Mouse (Mus musculus): Measurements from ENCODE around the gene Sept8.

Gene Sept8

DNA sequence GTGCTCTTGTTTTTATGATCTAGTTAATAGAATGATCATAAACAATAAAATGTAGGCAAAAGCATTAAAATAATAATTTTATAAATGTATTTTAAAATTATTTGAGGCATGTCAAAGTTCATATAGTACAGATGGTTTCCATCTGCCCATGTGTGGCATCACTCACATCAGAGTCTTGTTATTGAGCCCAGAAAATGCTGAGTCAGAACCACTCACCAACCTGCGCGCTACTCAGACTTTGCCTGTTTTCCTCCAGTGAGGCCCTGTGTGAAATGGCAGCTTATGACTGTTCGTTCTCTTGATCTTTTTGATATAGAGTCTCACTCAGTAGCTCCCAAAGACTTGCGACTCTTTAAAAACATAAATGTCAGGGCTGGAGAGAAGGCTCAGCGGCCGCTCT, 66.5 kb downstream of the Sept8 start:
- no peak for DNase-seq

DNA sequence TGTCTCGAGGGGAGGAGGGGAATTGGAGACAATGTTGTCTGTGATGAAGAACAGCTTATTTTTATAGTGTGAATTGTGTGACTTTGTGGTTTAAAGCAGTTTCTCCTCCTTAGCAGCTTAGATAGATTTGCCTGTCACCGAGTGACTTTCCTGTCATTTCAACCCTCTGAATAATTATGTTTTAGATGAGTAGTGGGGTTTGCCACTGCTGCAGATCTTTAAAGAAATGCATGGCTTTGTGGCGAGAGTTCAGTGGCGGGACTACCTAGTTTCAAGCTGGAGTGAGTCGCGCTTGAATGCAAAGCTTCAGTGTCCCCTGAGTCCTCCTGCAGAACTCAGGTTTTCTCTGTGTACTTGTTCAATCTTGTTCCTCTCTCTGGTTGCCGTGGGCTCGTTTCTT, 69.2 kb downstream of the Sept8 start:
- no peak for DNase-seq

DNA sequence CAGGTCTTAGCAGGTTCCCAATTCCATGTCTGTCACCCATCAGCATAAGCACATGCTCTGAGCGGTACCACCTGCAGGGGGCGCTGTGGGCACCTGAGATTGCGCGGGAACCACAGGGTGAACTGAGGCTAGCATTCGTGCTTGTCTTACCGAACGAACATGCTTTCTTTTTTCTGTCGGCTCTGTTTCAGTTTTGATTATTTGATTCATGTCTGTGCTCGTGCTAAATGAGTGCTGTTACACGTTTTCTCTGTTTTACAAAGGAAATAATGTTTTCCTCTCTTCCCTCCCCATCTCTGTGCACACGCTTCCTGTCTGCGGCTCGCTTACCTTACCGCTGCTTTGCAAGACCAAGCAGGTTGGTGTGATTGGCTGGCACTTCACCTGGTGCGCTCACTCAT, 71.3 kb downstream of the Sept8 start:
- DNase-seq: peak; percentile 59 to 68

DNA sequence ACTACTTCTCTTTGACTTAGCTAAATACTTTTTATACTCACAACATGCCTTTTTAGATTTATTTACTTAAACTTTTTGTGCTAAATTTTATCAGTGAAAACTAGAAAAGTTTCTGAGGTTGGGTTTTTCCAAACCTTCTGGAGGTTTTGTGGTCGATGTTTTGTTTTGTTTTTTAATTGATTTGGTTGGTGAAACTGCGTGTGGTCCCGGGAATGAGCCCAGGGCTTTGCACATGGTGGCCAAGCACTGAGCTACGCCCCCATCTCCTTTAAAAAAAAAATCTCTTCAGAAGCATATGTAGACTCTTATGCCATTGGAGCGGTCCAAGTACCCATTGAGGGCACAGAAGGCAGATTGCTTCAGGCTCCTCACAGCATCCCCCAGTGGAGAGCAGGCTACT, 72.1 kb downstream of the Sept8 start:
- DNase-seq: no peak

Data from thymus, postnatal 36 days (tissue).